Mouse (Mus musculus) CH12.LX (cell line): ENCODE results near the gene Ankrd66. TPM values are rescaled to one million over a fixed set of nuclear protein-coding genes. Genes with fewer than 3 reads are reported as not detected.

ENCODE experiments used
- DNase-seq: peaks from one replicate; pipeline ENCODE4 v3.0.0-alpha.2; 2013; ENCODE audit errors: extremely low read depth
- H3K27ac ChIP-seq: 2 replicates; pipeline ENCODE4 v1.5.1; 2012; ENCODE audit warnings: low read depth, mild to moderate bottlenecking, control low read depth, moderate library complexity; ENCODE audit not compliant: insufficient read depth
- H3K27me3 ChIP-seq: replicated peaks from 2 replicates; pipeline ENCODE3; 2012; ENCODE audit warnings: inconsistent platforms
- H3K36me3 ChIP-seq, 2 experiments: replicated peaks in 1 of 2; 2 replicates each; pipeline versions ENCODE3 to v1.6.1; 2012; ENCODE audit warnings: inconsistent platforms in 1 of 2, low read length in 1 of 2, mild to moderate bottlenecking in 1 of 2, mixed read lengths in 1 of 2, moderate library complexity in 1 of 2; ENCODE audit not compliant: control insufficient read depth in 1 of 2, insufficient read depth in 1 of 2
- H3K4me1 ChIP-seq, 2 experiments: 2 replicates each; pipeline ENCODE4 v1.6.1; 2012; ENCODE audit warnings: inconsistent platforms in 1 of 2, moderate library complexity in 1 of 2; ENCODE audit not compliant: insufficient read depth in 2 of 2, control insufficient read depth in 1 of 2
- H3K4me2 ChIP-seq: 2 replicates; pipeline ENCODE4 v1.6.1; 2012; ENCODE audit warnings: low read depth, mild to moderate bottlenecking, control low read depth; ENCODE audit not compliant: poor library complexity, insufficient read depth, severe bottlenecking
- H3K4me3 ChIP-seq, 3 experiments: fragments of 150-350 bp in 1 of 3; sonication (generic) in 1 of 3; replicated peaks in 1 of 3; 2 replicates each; pipeline versions ENCODE3 to v1.5.1; 2011 to 2012; ENCODE audit warnings: low read depth in 2 of 3, low read length in 2 of 3, mild to moderate bottlenecking in 2 of 3, moderate library complexity in 2 of 3, control low read depth in 1 of 3, improper control_type of control experiment in 1 of 3, inconsistent platforms in 1 of 3, mixed read lengths in 1 of 3; ENCODE audit not compliant: poor library complexity in 1 of 3
- H3K79me2 ChIP-seq: replicated peaks from 2 replicates; pipeline ENCODE4 v1.6.1; 2012; ENCODE audit warnings: mild to moderate bottlenecking, moderate library complexity; ENCODE audit not compliant: control insufficient read depth, poor library complexity, insufficient read depth, severe bottlenecking; ENCODE audit errors: extremely low read depth
- H3K9ac ChIP-seq: 2 replicates; pipeline ENCODE4 v1.6.1; 2012; ENCODE audit warnings: low read depth, mild to moderate bottlenecking, control low read depth, moderate library complexity; ENCODE audit not compliant: insufficient read depth
- H3K9me3 ChIP-seq: replicated peaks from 2 replicates; pipeline ENCODE3; 2012; ENCODE audit warnings: low read length, inconsistent platforms, mixed read lengths
- BHLHE40 ChIP-seq: IDR thresholded peaks from 2 replicates; pipeline ENCODE4 v1.6.1; 2011; ENCODE audit warnings: mild to moderate bottlenecking, low read depth, low read length, improper control_type of control experiment
- CTCF ChIP-seq, 2 experiments: IDR thresholded peaks in 1 of 2; conservative IDR thresholded peaks in 1 of 2; 2 replicates each; pipeline ENCODE4 v1.5.1; 2011 to 2012; ENCODE audit warnings: low read depth in 2 of 2, low read length in 2 of 2, improper control_type of control experiment in 1 of 2, inconsistent platforms in 1 of 2, mild to moderate bottlenecking in 1 of 2, moderate library complexity in 1 of 2
- GABPA ChIP-seq: IDR thresholded peaks from 2 replicates; pipeline ENCODE4 v1.6.1; 2012; ENCODE audit warnings: low read depth, low read length, improper control_type of control experiment, inconsistent platforms; ENCODE audit not compliant: insufficient replicate concordance
- HCFC1 ChIP-seq: IDR thresholded peaks from 2 replicates; pipeline ENCODE4 v1.6.1; 2012; ENCODE audit warnings: low read depth, mild to moderate bottlenecking, inconsistent platforms, low read length, improper control_type of control experiment
- JUN ChIP-seq: IDR thresholded peaks from 2 replicates; pipeline ENCODE4 v1.6.1; 2011; ENCODE audit warnings: low read depth, mild to moderate bottlenecking, low read length, improper control_type of control experiment, moderate library complexity; ENCODE audit not compliant: insufficient read depth
- MAFK ChIP-seq: IDR thresholded peaks from 2 replicates; pipeline ENCODE4 v1.6.1; 2011; ENCODE audit warnings: low read length, improper control_type of control experiment; ENCODE audit not compliant: insufficient replicate concordance
- MAZ ChIP-seq: IDR thresholded peaks from 2 replicates; pipeline ENCODE4 v1.6.1; 2012; ENCODE audit warnings: low read depth, mild to moderate bottlenecking, inconsistent platforms, low read length, improper control_type of control experiment, moderate library complexity
- MEF2A ChIP-seq: IDR thresholded peaks from 2 replicates; pipeline ENCODE4 v1.6.1; 2014; ENCODE audit warnings: low read depth, mild to moderate bottlenecking, inconsistent platforms, low read length, improper control_type of control experiment, borderline replicate concordance
- MYC ChIP-seq: IDR thresholded peaks from 2 replicates; pipeline ENCODE4 v1.6.1; 2011; ENCODE audit warnings: low read depth, mild to moderate bottlenecking, improper control_type of control experiment, low read length
- NELFE ChIP-seq: IDR thresholded peaks from 2 replicates; pipeline ENCODE4 v1.6.1; 2011; ENCODE audit warnings: low read depth, low read length, improper control_type of control experiment
- NRF1 ChIP-seq: IDR thresholded peaks from 2 replicates; pipeline ENCODE4 v1.6.1; 2014; ENCODE audit warnings: low read depth, mild to moderate bottlenecking, inconsistent platforms, low read length, improper control_type of control experiment, moderate library complexity
- PAX5 ChIP-seq: IDR thresholded peaks from 2 replicates; pipeline ENCODE4 v1.6.1; 2012; ENCODE audit warnings: low read length, inconsistent platforms, mixed read lengths
- POLR2AphosphoS2 ChIP-seq: IDR thresholded peaks from 2 replicates; pipeline ENCODE4 v1.6.1; 2011; ENCODE audit warnings: low read depth, low read length, improper control_type of control experiment
- RAD21 ChIP-seq: IDR thresholded peaks from 2 replicates; pipeline ENCODE4 v1.6.1; 2011; ENCODE audit warnings: low read depth, mild to moderate bottlenecking, low read length, improper control_type of control experiment, moderate library complexity
- SIN3A ChIP-seq: IDR thresholded peaks from 2 replicates; pipeline ENCODE4 v1.6.1; 2012; ENCODE audit warnings: low read length, improper control_type of control experiment, inconsistent platforms
- TBP ChIP-seq: conservative IDR thresholded peaks from 2 replicates; pipeline ENCODE4 v1.6.1; 2011; ENCODE audit warnings: low read depth, low read length, improper control_type of control experiment
- UBTF ChIP-seq: IDR thresholded peaks from 2 replicates; pipeline ENCODE4 v1.6.1; 2012; ENCODE audit warnings: low read depth, mild to moderate bottlenecking, inconsistent platforms, low read length, improper control_type of control experiment, moderate library complexity
- USF1 ChIP-seq: IDR thresholded peaks from 2 replicates; pipeline ENCODE4 v1.6.1; 2014; ENCODE audit warnings: low read depth, mild to moderate bottlenecking, inconsistent platforms, low read length, improper control_type of control experiment
- USF2 ChIP-seq: conservative IDR thresholded peaks from 2 replicates; pipeline ENCODE4 v1.6.1; 2011; ENCODE audit warnings: low read depth, low read length, improper control_type of control experiment
- ZC3H11A ChIP-seq: IDR thresholded peaks from 2 replicates; pipeline ENCODE4 v1.6.1; 2012; ENCODE audit warnings: low read depth, mild to moderate bottlenecking, inconsistent platforms, low read length, improper control_type of control experiment
- ZKSCAN1 ChIP-seq: IDR thresholded peaks from 2 replicates; pipeline ENCODE4 v1.6.1; 2012; ENCODE audit warnings: low read depth, inconsistent platforms, low read length, improper control_type of control experiment, borderline replicate concordance
- ZNF384 ChIP-seq: IDR thresholded peaks from 2 replicates; pipeline ENCODE4 v1.6.1; 2012; ENCODE audit warnings: low read depth, low read length, improper control_type of control experiment, inconsistent platforms
- dilution Hi-C: fragments of 300-500 bp; cut with MboI; formaldehyde crosslinking; loops from 2 replicates; pipeline ENCODE4 v1.14.3; 2020; ENCODE audit warnings: low sequenced_read_pairs; ENCODE audit not compliant: extremely low pct_unique_long_range_greater_than_20kb, extremely low pct_ligation_motif_present
- in situ Hi-C: fragments of 300-500 bp; cut with MboI; formaldehyde crosslinking; loops from 3 replicates; pipeline ENCODE4 v1.14.3; 2019; ENCODE audit warnings: low sequenced_read_pairs, low pct_ligation_motif_present, low pct_unique_long_range_greater_than_20kb, mixed read lengths
- polyA plus RNA-seq: library from polyadenylated mRNA; unstranded; fragments of >175 nt; gene quantifications from 2 replicates; pipeline ENCODE4 v1.2.1, GENCODE M21; 2012; ENCODE audit warnings: low read depth; ENCODE audit not compliant: insufficient read length
- total RNA-seq, 2 experiments: library from RNA; depleted of rRNA; stranded (reverse); fragments of 300-350 nt in 1 of 2; fragments of >200 nt in 1 of 2; gene quantifications; 2 replicates each; pipeline ENCODE4 v1.2.3; 2012 to 2014

Ankrd66 gene
- total and polyA plus RNA-seq, 3 experiments, result not detected

- H3K27me3 ChIP-seq, result no peaks in the 10 kb centered on the region
- H3K27ac ChIP-seq, result no peak overlapping the region
- DNase-seq, result no peak
- dilution Hi-C loops, result no loop called here
- H3K4me2 ChIP-seq, result no peak overlapping the region
- H3K4me3 ChIP-seq, result no peak overlapping the region
- H3K9ac ChIP-seq, result no peak overlapping the region
- peaks cover 24% of the 10 kb centered on the region for H3K9me3 ChIP-seq
- no peaks in the 10 kb centered on the region for H3K36me3 ChIP-seq
- no peaks in the 10 kb centered on the region for H3K4me1 ChIP-seq
- TF ChIP-seq SIN3A (no peak), MEF2A (no peak), UBTF (no peak), ZKSCAN1 (no peak), MAFK (no peak), BHLHE40 (no peak), NELFE (no peak), PAX5 (no peak), TBP (no peak), ZNF384 (no peak), ZC3H11A (no peak), MYC (no peak), USF2 (no peak), POLR2AphosphoS2 (no peak), JUN (no peak), GABPA (no peak)
- in situ Hi-C loops, result no loop called here
- H3K79me2 ChIP-seq, result no peaks in the 10 kb centered on the region
Observed at GRCm38 (mm10) chr17:43504594-43504934, 38.9 kb downstream of the Ankrd66 start.

GRCm38 (mm10) chr17:43503861-43504593, 39.4 kb downstream of the Ankrd66 start:
- H3K4me2 ChIP-seq, result no peak overlapping the region
- no peak overlapping the region for H3K9ac ChIP-seq
- H3K4me3 ChIP-seq, result no peak overlapping the region
- H3K27ac ChIP-seq, result no peak overlapping the region
- dilution Hi-C loops, result no loop called here
- TF ChIP-seq HCFC1, result no peak
- no peak for TF ChIP-seq BHLHE40
- no peak for TF ChIP-seq MAZ
- TF ChIP-seq CTCF (conservative IDR thresholded peaks at IDR 0.05 in 1 of 2, IDR thresholded peaks at IDR 0.05 in 1 of 2; ENCODE audit: low read depth in 2 of 2, low read length in 2 of 2), result no peak
- no peak for TF ChIP-seq NRF1
- TF ChIP-seq RAD21, result no peak
- TF ChIP-seq USF1, result no peak
- H3K36me3 ChIP-seq, result no peaks in the 10 kb centered on the region
- H3K27me3 ChIP-seq, result no peaks in the 10 kb centered on the region
- DNase-seq, result no peak
- no peaks in the 10 kb centered on the region for H3K4me1 ChIP-seq
- in situ Hi-C loops, result no loop called here
- H3K9me3 ChIP-seq, result peaks cover 24% of the 10 kb centered on the region
- H3K79me2 ChIP-seq, result no peaks in the 10 kb centered on the region
